Mouse (Mus musculus): Measurements from ENCODE around the gene Cdh3. TPM values are rescaled to one million over a fixed set of nuclear protein-coding genes. Genes with fewer than 3 reads are reported as not detected.

Gene Cdh3
- total RNA-seq (2014; fragmentation: Nextera tagmentation) (not detected in 2 replicates), total RNA-seq (2017) (not detected in 2 replicates)

DNA sequence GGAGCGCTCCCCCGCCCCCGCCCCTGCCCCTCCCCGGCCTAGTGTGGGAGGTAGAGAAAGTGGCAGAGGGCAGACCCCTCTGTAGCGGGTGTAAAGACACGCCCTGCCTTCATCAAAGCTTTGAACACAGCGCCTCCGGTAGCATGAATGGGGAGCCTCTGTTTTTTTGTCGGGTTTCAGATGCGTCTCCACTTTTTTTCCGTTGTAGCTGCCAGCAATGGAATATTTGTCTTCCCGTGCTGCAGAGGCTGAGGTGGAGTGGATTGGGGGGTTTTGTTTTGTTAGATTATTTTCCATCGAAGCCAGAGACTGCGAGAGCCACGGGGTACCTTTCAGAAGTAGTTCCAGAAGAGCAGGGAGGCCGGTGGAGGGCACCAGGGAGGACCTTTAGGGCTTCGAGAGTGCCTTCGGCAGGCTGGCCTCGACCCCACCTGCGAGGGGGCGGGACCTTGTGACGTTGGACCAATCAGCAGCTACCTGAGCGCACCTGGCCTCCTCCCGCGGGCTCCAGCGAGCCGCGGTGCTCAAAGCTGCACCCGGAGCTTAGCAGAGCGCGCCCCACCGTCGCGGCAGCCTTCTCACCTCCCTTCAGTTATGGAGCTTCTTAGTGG is at the start of gene Cdh3:
Gene Cdh3, plus strand, starts transcription at position 527 of the 611 bp plus-strand sequence.
- ATAC-seq (replicated peaks; ENCODE audit: low FRiP score, low TSS enrichment, poor library complexity, severe bottlenecking): no peak

DNA sequence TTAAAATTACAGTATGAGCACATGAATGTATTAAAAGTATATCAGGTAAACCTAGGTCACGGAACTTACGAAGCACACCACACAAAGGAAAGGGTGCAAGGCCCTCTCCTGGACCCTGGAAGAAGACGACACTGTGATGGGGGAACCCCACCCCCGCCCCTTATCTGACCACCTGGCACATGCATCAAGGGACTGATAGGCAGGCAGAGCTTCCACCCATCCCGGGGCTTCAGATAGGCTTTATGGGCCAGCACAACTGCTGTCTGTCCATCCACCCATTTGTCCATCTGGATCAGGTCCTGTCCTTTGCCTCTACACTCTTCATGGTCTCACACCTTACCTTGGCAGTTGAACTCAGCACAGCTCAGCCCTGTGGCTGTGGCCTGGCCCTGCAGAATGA is 48.6 kb upstream of the Cdh3 start:
- ATAC-seq (replicated peaks; ENCODE audit: low FRiP score, low TSS enrichment, poor library complexity, severe bottlenecking): 0 out of 2 replicates have a peak, but pooled peaks have one; percentile 10

DNA sequence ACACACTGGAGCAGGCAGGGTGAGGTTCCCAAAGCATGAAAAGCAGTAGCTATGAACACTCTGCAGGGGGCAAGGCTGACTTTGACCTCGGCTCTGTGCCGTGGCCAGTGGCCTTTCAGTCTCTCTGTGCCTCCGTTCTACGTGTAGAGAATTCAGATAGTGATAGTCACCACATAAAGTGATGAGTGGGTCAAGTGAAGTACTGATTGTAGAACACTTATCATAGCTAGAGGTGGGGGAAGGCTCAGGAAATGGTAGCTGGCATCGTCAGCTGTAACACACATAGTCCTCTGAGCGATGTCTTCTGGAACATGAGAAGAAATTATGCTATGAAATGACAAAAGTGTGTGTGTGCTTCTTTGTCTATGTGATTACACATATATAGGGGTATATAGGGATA is 46.9 kb upstream of the Cdh3 start:
- ATAC-seq (replicated peaks; ENCODE audit: low FRiP score, low TSS enrichment, poor library complexity, severe bottlenecking): no peak

DNA sequence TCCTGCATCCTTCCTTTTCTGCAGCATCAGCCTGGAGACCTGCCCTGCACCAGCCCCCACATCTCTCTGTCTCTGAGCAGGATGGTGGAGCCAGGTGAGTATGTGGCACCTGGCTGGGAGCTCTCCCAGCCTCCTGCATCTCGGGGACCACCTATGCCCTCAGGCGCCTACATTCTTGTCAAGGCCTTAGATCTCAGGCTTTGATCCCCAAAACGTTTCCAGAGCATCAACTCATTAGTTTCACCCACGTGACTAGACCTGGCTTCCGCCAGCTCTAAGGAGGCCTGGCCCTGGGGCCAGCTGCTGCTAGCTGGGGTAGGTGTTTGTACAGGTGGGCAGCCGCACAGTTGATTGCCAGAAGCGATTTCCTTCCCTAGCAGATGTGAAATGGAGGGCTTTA is 41.2 kb upstream of the Cdh3 start:
- ATAC-seq (replicated peaks; ENCODE audit: low FRiP score, low TSS enrichment, poor library complexity, severe bottlenecking): no peak

DNA sequence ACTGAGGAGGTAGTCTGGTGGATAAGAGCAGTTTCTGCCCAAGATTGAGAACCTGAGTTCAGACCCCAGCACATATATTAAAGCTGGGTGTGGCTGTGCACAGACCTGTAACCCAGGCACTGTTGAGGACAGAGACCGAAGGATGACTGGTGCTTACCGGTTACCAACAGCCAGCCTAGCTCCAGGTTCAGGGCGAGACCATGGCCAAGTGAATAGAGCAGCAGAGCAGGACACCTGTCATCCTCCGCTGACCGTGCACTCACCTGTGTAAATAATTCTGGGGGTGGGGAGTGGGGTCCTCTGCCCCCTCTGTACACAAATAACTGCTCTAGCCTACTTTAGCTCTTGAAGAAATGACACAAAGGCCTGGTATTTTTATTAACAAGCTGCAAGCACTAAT is 36.7 kb upstream of the Cdh3 start:
- ATAC-seq (replicated peaks; ENCODE audit: low FRiP score, low TSS enrichment, poor library complexity, severe bottlenecking): no peak

DNA sequence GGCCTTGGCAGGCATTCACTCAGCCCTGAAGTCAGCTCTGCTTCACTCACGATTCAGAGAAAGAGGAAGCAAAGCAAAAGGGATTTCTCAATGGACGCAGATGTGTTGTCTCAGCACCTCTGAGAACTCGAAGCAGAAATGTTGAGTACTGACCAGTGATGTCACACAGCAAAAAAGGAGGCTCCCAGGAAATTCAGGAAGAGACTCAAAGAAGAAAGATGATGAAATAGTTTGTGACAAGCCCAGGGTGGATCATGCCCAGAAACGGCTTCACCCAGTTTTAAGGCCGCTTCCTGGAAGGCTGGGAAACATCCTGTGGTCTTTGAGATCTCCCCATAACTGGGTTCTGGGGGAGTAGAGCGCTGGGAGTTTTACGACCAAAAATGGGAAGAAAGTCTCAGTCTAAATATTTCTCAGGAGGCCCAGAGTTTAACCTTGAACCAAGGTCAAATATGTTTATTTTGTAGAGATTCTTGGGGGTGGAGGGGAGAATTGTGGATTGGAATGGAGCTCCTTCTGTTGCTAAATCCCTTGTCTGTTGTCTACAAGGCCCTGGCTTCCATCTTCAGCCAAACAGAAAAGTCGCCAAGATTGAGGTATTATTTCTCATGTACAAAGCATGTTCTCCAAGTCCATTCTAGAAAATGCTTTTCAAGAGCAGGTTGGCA is 10.5 kb upstream of the Cdh3 start, which contains the start of gene 6030452D12Rik:
Gene 6030452D12Rik, plus strand, starts transcription at position 505 of the 668 bp plus-strand sequence.
- ATAC-seq (replicated peaks; ENCODE audit: low FRiP score, low TSS enrichment, poor library complexity, severe bottlenecking): no peak

DNA sequence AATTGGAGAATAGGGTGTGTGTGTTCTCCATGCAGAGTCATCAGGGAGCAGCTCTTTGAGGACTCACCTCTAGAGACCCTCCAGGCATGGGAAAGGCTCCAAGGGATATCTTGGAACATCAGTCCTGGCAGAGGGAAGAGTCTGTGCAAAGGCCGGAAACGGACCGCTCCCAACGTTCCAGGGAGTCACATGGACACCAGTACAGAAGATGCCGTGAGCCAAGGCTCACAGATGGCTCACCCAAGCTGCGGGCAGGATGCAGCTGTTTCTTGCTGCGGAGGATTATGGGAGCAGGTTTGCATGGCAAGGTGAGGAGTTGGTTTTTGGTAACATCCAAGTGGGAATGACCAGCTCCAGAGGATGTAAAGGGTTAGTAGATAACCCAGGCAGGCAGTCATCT is 6.5 kb upstream of the Cdh3 start:
- no peak for ATAC-seq (replicated peaks; ENCODE audit: low FRiP score, low TSS enrichment, poor library complexity, severe bottlenecking)

DNA sequence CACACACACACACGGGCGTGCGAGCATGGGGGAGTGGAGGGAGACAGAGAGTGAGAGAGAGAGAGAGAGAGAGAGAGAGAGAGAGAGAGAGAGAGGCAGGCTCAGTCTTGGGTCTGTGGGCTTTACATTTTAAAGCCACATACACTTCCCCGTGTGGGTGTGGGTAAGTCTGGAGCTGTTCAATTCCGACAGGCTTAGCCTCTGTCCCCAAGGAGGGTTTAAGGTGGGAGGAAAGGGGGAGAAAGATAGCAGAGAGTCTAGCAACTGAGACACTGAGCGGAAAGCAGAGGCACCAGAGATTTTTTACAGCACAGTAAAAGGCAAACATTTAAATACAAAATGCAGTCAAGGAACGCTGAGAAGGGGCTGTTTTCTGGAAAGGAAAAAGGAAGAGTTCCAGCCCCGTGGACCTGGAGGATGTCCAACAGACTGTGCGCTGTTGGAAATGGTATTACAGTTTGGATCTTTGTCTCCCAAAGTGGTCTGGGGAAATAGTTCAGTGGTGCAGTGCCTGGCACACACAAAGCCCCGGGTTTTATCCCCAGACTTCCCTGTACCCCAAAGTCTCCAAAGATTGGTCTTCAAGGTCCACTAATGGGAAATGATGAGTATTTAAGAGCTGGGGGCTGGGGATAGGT is 5.2 kb upstream of the Cdh3 start:
- ATAC-seq (replicated peaks; ENCODE audit: low FRiP score, low TSS enrichment, poor library complexity, severe bottlenecking): no peak

DNA sequence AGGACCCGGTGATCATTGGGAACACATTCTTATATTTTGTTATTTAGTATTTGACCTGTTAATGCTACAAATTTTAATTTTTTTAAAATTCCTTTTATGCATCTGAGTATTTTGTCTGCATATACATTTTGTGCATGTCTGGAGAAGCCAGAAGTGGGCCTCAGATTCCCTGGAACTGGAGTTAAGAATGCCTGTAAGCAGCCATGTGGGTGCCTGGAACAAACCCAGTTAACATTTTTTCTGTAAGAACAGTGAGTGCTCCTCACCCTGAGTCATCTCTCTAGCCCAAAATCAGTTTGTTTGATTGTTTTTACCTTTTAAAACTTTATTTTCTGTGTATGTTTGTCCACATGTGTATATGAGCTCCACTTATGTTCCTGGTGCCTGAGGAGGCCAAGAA is 4.6 kb upstream of the Cdh3 start:
- ATAC-seq (replicated peaks; ENCODE audit: low FRiP score, low TSS enrichment, poor library complexity, severe bottlenecking): no peak

DNA sequence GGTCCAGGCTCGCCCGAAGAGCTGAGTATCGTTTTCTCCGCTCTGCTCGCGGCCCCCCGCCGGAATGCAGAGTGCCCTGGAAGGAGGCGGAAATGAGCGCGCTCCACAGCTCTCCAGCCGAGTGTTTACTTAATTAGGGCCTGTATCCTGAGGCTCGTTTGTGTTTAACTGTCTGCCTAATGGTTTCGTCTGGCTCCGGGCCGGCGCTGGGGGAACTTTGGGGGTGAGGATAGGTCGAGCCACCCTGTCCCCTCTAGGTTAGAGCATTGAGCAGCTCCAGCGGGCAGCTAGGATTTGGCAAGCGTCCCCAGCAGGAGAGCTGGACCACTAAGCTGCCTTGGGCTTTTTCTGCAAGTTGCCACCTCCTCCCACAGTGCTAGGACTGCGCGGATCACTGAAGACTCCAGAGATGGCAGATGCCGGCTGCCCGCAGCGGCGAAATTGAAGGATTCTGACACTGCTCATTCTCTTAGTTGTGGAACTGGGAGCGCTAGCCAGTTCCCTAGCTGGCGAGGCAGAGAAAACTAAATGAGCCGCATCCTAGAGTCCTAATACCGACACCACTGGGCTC is 2.8 kb upstream of the Cdh3 start:
- no peak for ATAC-seq (replicated peaks; ENCODE audit: low FRiP score, low TSS enrichment, poor library complexity, severe bottlenecking)

DNA sequence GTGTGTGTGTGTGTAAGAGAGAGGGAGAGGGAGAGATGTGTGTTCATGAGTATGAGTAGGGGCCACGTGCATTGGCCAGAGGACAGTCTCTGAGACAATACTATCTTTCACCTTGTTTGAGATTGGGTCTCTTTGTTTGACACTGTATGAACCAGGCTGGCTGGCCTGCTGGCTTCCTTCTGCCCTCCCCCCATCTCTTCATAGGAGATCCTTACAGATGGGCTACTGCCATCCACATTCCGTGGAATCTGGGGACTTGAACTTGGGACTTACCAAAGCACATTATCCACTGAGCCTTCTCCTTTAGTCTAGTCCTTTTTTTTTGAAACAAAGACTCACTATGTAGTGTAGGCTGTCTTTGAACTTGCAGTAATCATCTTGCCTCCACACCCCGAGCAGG is 2.2 kb upstream of the Cdh3 start:
- no peak for ATAC-seq (replicated peaks; ENCODE audit: low FRiP score, low TSS enrichment, poor library complexity, severe bottlenecking)

DNA sequence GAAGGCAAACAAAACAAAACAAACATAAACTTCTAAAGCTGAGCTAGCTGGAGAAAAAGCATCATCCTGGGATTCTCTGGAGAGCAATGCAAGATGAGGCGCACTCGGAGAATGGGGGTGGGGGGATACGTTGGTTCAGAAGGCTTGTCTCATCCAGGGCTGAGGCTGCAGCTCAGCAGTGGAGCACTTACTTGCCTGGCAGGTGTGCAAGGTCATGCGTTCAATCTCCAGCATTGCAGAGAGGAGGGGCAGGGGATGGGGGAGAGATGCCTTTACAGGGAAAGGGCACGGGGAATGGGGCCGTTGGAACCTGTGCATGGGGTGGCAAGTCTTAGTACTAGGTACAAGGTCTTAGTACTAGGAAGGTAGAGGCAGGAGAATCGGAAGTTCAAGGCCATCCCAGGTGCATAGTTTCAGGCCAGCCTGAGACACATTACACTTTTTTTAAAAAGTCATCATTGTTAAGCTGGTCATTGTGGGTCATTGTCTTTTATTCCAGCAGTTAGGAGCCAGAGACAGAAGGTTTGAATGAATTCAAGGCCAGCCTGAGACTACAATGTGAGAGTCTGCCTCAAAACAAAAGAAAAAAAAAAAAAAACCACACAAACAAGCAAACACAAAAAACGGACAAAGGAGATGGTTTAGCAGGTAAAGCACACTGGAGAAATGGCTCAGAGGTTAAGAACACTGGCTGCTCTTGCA is 1.5 kb upstream of the Cdh3 start:
- no peak for ATAC-seq (replicated peaks; ENCODE audit: low FRiP score, low TSS enrichment, poor library complexity, severe bottlenecking)

DNA sequence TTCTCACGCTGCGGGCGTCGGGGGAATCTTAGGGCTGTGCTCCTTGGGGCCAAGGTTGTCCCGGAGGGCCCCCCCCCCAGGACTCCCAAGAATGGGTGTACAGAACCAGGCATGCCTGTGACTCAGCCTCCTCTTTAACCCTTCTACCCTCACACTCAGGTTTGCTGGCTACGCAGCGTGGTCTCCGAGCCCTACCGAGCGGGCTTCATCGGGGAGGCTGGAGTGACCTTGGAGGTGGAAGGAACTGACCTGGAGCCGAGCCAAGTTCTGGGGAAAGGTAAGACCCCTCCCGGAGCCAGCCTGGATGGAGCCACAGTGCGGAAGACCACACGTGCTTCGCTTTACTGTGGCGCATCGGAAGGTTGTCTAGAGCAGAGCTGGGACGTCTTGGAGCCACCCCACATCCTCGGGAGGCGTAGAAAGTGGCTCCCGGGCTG is 392 bp downstream of the Cdh3 start:
- no peak for ATAC-seq (replicated peaks; ENCODE audit: low FRiP score, low TSS enrichment, poor library complexity, severe bottlenecking)

DNA sequence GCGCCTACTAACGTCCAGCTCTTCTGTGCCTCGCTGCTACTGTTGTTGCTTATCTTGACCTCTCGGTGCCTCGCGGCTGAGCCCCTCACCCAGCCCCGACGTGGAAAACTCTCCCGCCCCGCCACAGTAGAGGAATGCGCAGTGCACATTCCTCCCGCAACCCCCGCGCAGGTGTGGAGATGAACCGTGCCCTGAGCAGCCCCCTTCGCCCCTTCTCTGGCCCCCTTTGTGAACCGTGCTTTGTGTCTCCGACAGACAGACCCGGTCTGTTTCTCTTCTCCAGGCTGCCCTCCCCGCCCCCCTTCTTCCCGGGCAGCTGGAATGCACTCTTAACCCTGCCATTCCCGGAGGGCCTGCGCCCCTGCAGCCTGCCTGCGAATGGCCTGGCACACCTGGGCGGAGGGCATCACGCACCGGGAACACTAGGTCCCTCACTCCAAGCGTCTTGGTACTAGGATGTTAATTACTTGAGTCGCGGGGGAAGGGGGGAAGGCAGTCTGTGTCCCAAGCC is 895 bp downstream of the Cdh3 start:
- no peak for ATAC-seq (replicated peaks; ENCODE audit: low FRiP score, low TSS enrichment, poor library complexity, severe bottlenecking)

DNA sequence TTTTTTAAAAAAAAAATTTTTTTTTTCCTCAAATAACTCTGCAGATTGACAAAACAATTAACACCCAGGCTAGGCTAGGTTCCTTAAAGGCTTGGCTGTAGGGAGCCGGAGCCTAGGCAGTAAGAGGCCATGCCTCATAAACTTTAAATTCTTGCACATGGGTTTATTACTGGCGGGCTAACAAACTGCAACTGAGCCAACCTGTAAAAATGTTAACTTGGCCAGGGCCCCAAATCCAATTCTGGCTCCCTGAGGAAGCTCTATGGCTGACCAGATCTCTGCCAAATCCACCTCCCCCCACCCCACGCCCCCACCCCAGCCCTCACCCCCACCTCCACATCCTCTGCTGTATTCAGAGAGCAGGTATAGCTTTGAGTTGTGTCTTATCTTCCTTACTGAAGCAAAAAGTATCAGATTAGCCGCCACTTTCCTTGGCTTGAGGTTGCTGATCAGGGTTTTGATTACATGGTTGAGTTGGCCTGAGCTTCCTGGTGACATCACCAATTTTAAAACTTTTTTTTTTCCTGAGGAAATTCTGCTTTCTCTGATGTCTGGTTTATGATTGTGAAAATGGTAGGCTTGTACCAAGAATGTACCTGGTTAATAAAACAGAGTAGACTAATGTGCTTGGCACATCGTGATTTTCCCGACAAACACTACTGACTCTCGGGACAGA is 1.9 kb downstream of the Cdh3 start:
- ATAC-seq (replicated peaks; ENCODE audit: low FRiP score, low TSS enrichment, poor library complexity, severe bottlenecking): no peak

DNA sequence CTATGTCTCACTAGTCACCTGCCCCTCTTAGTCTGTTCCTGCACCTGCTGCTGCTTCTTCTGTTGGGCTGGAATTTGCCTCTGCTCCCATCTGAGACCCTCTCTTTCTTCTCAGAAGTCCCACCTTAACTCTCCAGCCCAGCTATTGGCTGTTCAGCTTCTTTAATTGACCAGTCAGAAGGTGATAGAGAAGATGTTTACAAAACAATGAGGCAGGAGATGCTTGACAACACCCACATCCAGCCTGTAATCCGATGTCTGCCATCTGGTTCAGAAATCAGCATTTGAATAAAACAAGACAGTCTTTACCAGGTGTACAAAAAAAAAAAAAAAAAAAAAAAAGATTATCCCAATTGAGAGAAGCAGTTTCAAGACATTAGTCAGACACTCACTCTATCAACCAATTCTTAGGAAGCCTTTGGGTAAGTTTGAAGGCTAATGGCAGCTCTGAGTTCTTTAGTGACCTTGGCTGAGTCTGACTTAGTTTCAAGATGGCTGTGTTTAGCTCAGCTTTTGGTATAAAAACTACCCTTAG is 5.3 kb downstream of the Cdh3 start:
- ATAC-seq (replicated peaks; ENCODE audit: low FRiP score, low TSS enrichment, poor library complexity, severe bottlenecking): no peak

DNA sequence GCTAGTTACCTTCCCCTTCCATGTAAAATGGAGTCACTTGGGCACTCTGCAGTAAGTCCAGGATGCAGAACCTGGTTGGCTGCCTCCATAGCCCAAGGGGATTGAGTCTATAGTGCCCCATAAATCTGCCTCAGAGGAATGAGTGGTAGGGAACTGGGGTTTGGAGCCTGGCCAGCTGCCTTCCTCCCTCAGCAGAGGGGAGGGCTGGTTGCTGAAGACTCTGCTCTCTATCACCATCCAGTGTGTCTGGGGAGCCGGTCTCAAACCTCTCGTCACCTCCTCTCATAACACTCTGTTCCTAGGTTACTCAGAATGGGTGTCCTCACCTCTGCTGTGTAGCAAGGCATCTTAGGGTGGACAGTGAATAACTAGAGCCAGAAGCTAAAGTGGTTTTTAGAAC is 5.9 kb downstream of the Cdh3 start:
- ATAC-seq (replicated peaks; ENCODE audit: low FRiP score, low TSS enrichment, poor library complexity, severe bottlenecking): no peak

DNA sequence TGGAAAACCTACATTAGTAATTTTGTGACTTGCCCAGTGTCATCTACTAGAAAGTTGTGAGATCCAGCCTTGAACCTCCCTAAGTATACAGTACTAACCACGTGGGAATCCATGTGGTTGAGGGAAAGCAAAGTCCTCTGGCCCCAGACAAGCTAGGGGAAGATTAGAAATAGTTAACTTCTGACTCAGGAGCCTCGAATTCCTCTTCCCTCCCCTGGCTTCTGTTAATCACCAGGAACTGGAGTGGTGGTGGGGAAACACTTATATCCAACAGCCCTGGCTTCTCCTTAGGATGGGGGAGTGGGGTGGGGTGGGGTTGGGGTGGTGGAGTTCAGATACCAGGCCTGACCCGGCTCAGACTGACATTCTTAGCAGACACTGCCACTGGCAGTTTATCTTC is 8.1 kb downstream of the Cdh3 start:
- ATAC-seq (replicated peaks; ENCODE audit: low FRiP score, low TSS enrichment, poor library complexity, severe bottlenecking): no peak

DNA sequence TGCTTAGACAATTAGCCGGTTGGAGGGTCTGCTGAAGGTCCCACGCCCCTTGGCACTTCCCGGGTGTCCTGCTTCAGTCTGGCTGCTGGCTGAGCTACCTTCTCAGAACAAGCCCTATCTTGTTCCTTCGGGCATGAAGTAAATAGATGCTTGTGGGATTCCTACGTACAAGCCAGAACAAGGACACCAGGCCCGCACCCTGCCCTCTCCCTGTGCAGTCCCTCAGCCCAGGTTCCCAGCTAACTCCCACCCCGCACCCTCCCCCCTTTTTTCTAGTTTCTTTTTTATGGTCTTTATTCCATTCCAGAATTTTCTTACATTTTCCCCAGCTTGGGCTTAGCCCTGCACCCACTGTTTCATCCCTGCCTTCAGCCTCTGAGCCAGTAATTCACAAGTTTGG is 9.9 kb downstream of the Cdh3 start:
- ATAC-seq (replicated peaks; ENCODE audit: low FRiP score, low TSS enrichment, poor library complexity, severe bottlenecking): no peak
